Mouse (Mus musculus) T-helper 2 cell (primary cell): ENCODE data around the gene Disp3.

Source experiments
- in situ Hi-C: fragments of 300-600 bp; cut with MboI, MseI; formaldehyde crosslinking; loops from one replicate; pipeline ENCODE4 v1.15.1; 2025; ENCODE audit warnings: high pct_unique_total_duplicates

The Disp3 gene

GRCm38 (mm10) chr4:148220656-148221055 is 67.1 kb downstream of the Disp3 start:
- in situ Hi-C loops = no loop called here

- in situ Hi-C loops = no loop called here
These were observed 69.5 kb downstream of the Disp3 start for GRCm38 (mm10) chr4:148218238-148218637.

DNA sequence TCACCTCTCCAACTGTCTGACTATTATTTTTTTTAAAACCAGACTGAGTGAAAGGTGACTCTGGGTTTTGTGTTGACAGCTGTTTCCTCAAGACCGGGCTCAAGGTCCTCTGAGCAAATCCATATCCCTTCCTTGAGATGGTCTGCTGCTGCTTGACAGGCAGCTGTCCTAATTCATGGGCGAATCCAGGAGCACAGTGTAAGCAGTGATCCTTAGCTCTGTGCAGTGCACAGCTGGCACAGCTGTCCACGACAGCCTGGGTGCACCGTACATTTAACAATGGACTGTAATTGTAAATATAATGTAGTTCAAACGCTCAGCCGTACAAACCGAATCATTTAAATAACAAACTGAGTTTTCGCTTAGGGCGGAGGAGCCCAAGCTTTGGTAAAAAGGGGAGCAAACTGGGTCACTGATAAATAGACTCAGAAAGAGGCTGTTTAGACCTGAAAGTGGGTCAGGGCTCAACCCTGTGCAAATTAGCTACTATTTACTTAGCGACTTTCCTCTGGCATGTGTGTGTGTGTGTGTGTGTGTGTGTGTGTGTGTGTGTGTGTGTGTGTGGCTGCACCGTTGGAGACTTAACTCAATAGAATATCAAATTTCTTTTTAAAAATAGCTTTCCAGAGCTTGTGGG is 72.4 kb downstream of the Disp3 start:
- in situ Hi-C loops = no loop called here

DNA sequence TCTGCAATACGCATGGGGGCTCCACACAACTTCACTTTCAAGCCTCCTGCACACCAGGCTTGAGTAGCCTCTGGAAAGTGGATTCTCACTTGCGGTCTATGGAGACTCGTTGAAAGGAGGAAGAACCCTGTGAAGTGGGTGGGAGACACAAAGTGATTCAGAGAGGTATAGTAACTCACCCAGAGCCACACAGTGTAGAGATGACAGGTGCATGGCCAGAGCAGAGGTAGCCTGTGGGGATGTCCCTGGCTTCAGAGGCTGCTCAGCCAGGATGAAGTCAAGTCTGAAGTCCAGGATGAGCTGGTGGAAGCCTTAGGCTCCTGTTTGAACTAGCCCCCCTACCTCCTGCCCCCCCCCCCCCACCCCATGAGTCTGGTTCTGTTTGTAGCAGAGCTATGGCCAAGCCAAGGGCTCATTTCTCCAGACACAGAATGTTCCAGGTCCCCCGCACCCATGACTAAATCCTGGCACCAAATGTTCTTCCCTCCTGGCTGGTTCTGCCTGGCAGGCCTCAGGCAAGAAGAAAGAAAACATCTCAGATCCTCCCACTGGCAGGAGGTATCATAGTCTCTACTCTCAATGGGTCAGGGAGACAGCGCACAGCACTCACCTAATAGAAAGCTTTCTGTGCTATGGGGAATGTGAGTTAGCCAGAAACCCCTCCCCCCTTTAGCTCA is 73.2 kb downstream of the Disp3 start:
- in situ Hi-C loops = no loop called here

DNA sequence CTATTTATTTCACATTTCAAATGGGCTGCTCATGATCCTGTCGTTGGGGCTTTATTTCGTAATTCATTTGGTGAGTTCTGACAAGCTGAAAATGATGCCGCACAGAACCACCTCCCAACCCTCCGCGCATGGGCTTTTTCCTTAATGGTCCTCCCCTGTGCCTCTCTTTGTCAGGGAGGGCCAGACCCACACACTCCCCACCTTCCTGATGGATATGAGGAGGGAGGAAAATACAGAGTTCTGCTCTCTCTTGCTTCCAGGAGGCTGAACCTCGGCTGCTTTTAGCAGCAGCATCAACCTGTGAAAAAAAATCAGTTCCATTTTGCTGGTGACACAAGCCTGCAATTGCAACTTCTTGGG is 82.9 kb downstream of the Disp3 start:
- in situ Hi-C loops = no loop called here

GRCm38 (mm10) chr4:148204061-148204872 is 83.5 kb downstream of the Disp3 start:
- in situ Hi-C loops = no loop called here

- in situ Hi-C loops = no loop called here
These were observed 84.2 kb downstream of the Disp3 start for GRCm38 (mm10) chr4:148203557-148203956.

DNA sequence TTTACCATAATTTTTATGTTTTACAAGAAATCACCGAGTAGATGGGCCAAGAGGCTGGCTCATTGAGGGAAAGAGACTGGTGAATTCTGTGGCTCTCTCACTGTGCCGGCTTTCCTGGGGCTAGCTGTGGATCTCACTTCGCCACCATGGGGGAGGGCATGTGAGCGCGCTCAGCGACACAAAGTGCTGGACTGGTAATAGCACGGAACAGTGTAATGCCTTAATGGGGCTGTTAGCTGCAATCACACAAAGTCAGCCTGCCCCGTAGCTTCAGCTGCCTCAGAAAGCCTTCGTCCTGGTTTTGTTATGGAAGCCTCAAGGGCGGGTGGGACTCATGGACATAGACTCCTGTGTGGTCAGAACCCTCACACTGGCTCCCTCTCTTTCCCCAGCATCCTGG is 89.0 kb downstream of the Disp3 start:
- in situ Hi-C loops = no loop called here

GRCm38 (mm10) chr4:148194400-148194799 is 93.4 kb downstream of the Disp3 start:
- in situ Hi-C loops = no loop called here

DNA sequence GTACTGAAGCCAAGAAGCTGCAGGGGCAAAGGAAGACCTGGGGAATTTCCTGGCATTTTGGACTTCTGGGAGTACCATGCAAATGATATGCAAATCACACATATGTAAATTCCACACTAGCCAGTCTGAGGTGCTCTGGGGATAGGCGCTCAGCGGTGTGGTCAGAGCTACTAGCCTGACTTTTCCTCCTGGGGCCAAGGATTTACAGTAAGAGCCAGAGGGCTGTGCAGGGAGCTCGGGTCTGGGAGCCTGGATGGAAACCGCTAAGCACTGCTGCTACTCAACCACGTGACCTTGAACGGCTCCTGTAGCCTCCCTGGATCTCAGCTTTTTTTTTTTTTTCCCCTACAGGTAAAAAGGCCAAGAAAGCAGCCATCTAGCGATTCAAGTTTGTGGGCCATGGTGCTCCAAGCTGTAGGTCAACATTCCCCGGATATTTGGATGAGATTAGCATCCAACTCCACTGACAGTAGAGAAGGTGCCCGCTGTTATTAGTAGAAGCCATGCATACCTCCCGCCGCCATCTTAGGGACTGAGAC is 95.0 kb downstream of the Disp3 start:
- in situ Hi-C loops = no loop called here
